Mouse (Mus musculus) E14TG2a.4 (cell line): ENCODE data around the gene Drc7.

Experiments used
- CTCF ChIP-seq: conservative IDR thresholded peaks from 2 replicates; pipeline ENCODE4 v1.5.1; 2014; ENCODE audit warnings: low read length
- POU5F1 ChIP-seq: IDR thresholded peaks from 2 replicates; pipeline ENCODE4 v1.6.1; 2014; ENCODE audit warnings: low read length, borderline replicate concordance

DNA sequence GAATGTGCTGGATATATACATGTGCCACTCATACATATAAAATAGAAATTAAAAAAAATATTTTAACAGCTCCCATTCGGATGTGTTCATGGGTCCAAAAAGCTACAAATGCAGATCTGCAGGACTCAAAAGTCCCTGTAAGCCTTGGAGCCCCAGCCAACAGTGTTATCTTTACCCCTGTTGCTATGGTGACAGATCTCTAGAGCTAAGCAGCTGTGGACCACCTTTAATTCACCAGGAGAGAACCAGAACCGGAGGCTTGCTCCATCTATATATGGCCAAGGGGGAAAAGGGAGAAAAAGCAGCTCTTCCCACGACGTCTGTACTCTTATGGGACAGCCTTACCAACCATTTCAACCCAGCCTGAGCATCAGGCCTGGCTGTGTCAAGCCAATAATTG is 10.1 kb upstream of the Drc7 start:
- no peak for TF ChIP-seq CTCF
- TF ChIP-seq POU5F1, result no peak
